Mouse (Mus musculus) liver, embryonic 14.5 days (tissue): ENCODE data around the gene Bora.

Source experiments
- CTCF ChIP-seq: IDR thresholded peaks from 2 replicates; pipeline ENCODE4 v1.5.1; 2016; ENCODE audit warnings: antibody characterized with exemption, low read depth, control low read depth
- EP300 ChIP-seq: IDR thresholded peaks from 2 replicates; pipeline ENCODE4 v1.6.1; 2016; ENCODE audit warnings: antibody characterized with exemption, low read depth

DNA sequence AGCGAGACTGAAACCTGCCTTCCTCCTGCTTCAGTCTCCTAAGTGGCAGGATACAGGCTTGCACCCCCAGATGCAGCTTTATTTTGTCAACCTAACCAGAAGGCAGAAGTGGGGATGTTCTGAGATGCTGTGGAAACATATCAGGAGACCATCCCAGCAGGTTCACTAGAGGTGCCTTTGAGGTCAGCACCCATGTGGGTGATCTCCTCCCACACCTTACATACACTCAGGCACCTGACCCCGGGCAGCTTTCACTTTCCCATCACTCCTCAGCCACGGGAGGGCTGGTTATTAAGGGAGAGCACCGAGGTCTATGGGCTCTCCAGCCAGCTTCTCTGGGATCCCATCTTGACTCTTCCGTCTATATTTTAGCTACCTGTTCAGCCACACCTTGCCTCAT lies 13.4 kb upstream of the Bora start:
- TF ChIP-seq CTCF (no peak), EP300 (no peak)
